Mouse (Mus musculus) neural tube, embryonic 13.5 days (tissue): ENCODE measurements around the gene Sh3bgrl. TPM values are rescaled to one million over a fixed set of nuclear protein-coding genes. Genes with fewer than 3 reads are reported as not detected.

ENCODE experiments used
- ATAC-seq: fragments of 200-750 bp; cut with Nextera tagmentation; 2 replicates; pipeline ENCODE4 v1.8.0; 2017; ENCODE audit warnings: low read depth, mild to moderate bottlenecking, moderate TSS enrichment, moderate library complexity
- H3K27ac ChIP-seq: fragments of 300-500 bp; sonication (generic); replicated peaks from 2 replicates; pipeline ENCODE4 v1.5.1; 2015; ENCODE audit warnings: moderate library complexity, mild to moderate bottlenecking, inconsistent platforms
- H3K27me3 ChIP-seq: fragments of 300-500 bp; sonication (generic); 2 replicates; pipeline ENCODE4 v1.6.1; 2015; ENCODE audit warnings: mild to moderate bottlenecking, inconsistent platforms
- H3K36me3 ChIP-seq: fragments of 300-500 bp; sonication (generic); 2 replicates; pipeline ENCODE4 v1.6.1; 2015; ENCODE audit warnings: mild to moderate bottlenecking, inconsistent platforms
- H3K4me1 ChIP-seq: fragments of 300-500 bp; sonication (generic); replicated peaks from 2 replicates; pipeline ENCODE4 v1.6.1; 2015; ENCODE audit warnings: inconsistent platforms
- H3K4me2 ChIP-seq: fragments of 300-500 bp; sonication (generic); 2 replicates; pipeline ENCODE4 v1.6.1; 2015; ENCODE audit warnings: inconsistent platforms, mild to moderate bottlenecking, moderate library complexity
- H3K4me3 ChIP-seq: fragments of 300-500 bp; sonication (generic); 2 replicates; pipeline ENCODE4 v1.5.1; 2015; ENCODE audit warnings: mild to moderate bottlenecking, inconsistent platforms
- H3K9ac ChIP-seq: fragments of 300-500 bp; sonication (generic); 2 replicates; pipeline ENCODE4 v1.6.1; 2015; ENCODE audit warnings: moderate library complexity, mild to moderate bottlenecking, inconsistent platforms
- H3K9me3 ChIP-seq: fragments of 300-500 bp; sonication (generic); 2 replicates; pipeline ENCODE4 v1.6.1; 2016; ENCODE audit warnings: inconsistent platforms
- WGBS: fragments of 180-500 bp; shearing (Covaris S2); methylation state at CpG from one replicate; pipeline ENCODE4 v1.1.7; 2015; 5-methylcytosine and 5-hydroxymethylcytosine counted together
- polyA plus RNA-seq: library from polyadenylated mRNA; unstranded; fragments of >200 nt; fragmentation: Nextera tagmentation; extraction: Ambion mirVana; gene quantifications from 2 replicates; pipeline ENCODE4 v1.2.1, GENCODE M21; 2015

Sh3bgrl gene
- polyA plus RNA-seq, 1 experiment from 2014 or later, result 211 TPM

GRCm38 (mm10) chrX:109113401-109114280, 18.5 kb downstream of the Sh3bgrl start:
- H3K27ac ChIP-seq, result peak overlapping the region; percentile 61
- 33% methylated on average over 7 of the region's 7 CpGs for WGBS
- H3K27me3 ChIP-seq, result no peaks in the 10 kb centered on the region
- no peaks in the 10 kb centered on the region for H3K9me3 ChIP-seq
- H3K4me2 ChIP-seq, result no peak overlapping the region
- no peak overlapping the region for H3K4me3 ChIP-seq
- ATAC-seq, result peak; percentile 59
- no peak overlapping the region for H3K9ac ChIP-seq
- no peaks in the 10 kb centered on the region for H3K36me3 ChIP-seq
- peaks cover 5% of the 10 kb centered on the region; the same call in 1 of the 2 replicates for H3K4me1 ChIP-seq

DNA sequence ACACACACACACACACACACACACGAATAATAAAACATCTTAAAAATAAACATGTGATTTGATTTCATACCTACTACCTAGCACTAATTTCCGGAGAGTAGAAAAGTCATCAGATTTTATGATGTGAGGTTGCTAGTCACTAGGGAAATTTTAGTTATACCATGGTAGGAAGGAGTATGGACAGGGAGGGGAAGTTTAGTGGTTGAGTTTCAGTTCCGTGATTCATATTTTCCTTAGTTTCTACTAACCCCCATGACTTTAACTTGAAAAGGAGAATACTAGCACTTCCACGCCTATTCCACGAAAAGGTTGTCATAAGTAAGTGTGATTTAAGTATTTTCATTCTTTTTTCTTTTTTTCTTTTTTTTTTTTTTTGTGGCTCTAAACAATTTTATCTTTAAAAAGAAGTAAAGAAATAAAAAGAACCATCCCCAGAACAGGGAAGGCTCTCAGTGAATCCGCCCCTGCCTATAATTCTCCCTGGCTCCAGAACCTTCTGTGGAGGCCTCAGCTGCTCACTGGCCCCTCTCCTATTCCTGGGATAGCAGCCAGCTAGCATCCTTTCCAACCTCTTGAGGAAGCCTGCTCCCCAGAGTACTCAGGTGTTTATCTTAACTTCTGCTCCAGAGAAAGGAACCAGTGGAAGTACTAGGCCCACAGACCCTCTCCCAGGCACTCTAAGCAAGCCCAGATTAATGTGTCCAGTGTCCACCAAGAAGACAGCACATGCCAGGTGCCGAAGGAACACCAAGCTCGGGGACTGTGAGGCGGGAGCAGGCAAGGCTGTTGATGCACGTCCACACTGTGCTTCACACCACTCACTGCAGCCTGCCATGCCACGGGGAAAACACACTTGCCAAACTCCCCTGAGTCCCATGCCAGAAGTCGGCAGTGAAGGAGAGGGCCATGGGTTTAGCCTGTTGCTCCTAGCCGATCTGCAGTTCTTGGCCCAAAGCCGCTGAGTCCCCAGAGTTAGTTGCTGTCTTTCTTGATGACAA, 25.0 kb downstream of the Sh3bgrl start:
- WGBS, result 80% methylated on average over 14 of the region's 14 CpGs
- no peak overlapping the region for H3K4me2 ChIP-seq
- H3K36me3 ChIP-seq, result no peaks in the 10 kb centered on the region
- H3K9me3 ChIP-seq, result no peaks in the 10 kb centered on the region
- no peak for ATAC-seq
- H3K9ac ChIP-seq, result no peak overlapping the region
- no peak overlapping the region for H3K27ac ChIP-seq
- peaks cover 10% of the 10 kb centered on the region; the same call in 1 of the 2 replicates for H3K4me1 ChIP-seq
- H3K4me3 ChIP-seq, result no peak overlapping the region
- no peaks in the 10 kb centered on the region for H3K27me3 ChIP-seq

DNA sequence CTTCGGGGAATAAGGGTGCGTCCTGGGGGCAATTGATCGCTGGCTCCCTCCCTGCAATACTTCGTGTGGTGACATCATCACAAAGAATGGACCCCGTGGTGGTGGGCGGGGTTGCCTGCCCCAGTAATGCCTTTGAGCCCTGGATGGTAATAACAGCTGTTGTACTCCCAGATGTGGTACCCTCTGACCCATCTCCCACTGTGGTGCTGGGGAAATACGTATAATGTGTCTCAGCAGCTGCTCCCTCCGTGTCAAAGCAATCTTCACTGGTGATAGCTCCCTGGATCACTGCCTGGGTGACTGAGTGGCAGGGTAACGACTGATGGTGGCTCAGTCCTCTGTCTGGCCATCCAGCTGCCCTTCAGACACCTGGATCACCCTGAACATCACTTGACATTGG, 26.0 kb downstream of the Sh3bgrl start:
- no peaks in the 10 kb centered on the region for H3K27me3 ChIP-seq
- no peak overlapping the region for H3K4me2 ChIP-seq
- no peaks in the 10 kb centered on the region for H3K36me3 ChIP-seq
- H3K9me3 ChIP-seq, result no peaks in the 10 kb centered on the region
- no peak overlapping the region for H3K4me3 ChIP-seq
- H3K4me1 ChIP-seq, result peaks cover 10% of the 10 kb centered on the region; the same call in 1 of the 2 replicates
- no peak overlapping the region for H3K9ac ChIP-seq
- no peak for ATAC-seq
- H3K27ac ChIP-seq, result no peak overlapping the region; the same call in 1 of the 2 replicates
- WGBS, result 44% methylated on average over 9 of the region's 9 CpGs

GRCm38 (mm10) chrX:109122670-109123069, 27.5 kb downstream of the Sh3bgrl start:
- no peak for ATAC-seq
- Histone ChIP-seq H3K36me3 (no peaks in the 10 kb centered on the region), H3K9me3 (no peaks in the 10 kb centered on the region), H3K27me3 (no peaks in the 10 kb centered on the region), H3K4me2 (no peak overlapping the region), H3K9ac (no peak overlapping the region), H3K4me3 (no peak overlapping the region), H3K4me1 (peaks cover 10% of the 10 kb centered on the region; the same call in 1 of the 2 replicates), H3K27ac (no peak overlapping the region)
- WGBS, result 48% methylated on average over 1 of the region's 1 CpGs

- Histone ChIP-seq H3K9ac (no peak overlapping the region), H3K27me3 (no peaks in the 10 kb centered on the region), H3K4me1 (peaks cover 10% of the 10 kb centered on the region; the same call in 1 of the 2 replicates), H3K4me3 (no peak overlapping the region), H3K4me2 (no peak overlapping the region), H3K9me3 (no peaks in the 10 kb centered on the region), H3K36me3 (no peaks in the 10 kb centered on the region), H3K27ac (no peak overlapping the region)
- no peak for ATAC-seq
These were observed 28.6 kb downstream of the Sh3bgrl start for GRCm38 (mm10) chrX:109123762-109124161.

- no peak for ATAC-seq
These were observed 31.7 kb downstream of the Sh3bgrl start for GRCm38 (mm10) chrX:109126847-109127246.

DNA sequence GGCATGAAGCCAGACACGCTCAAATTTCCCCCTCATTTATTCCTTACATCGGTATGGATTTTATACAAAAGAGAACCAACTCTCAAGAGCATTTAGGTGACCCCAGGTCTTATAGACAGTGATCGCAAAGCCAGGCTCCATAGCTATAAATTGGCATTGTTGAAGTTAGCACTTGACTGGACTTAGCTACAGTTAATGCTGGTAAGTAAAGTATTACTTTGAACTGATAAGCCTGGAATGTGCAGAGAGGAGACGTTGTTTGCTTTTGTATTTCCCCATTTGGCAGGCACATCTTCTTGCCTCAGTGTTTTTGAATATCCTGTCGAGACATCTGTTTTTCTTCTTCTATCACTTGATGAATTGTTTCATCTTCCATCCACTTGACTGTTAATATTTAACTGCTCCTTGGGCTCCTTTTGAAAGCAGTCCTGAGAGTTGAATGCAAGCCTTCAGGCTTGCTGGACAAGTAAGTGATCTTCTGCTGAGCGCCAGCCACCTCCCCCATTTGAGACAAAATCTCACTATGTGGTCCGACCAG, 32.5 kb downstream of the Sh3bgrl start:
- Histone ChIP-seq H3K36me3 (no peaks in the 10 kb centered on the region), H3K9me3 (no peaks in the 10 kb centered on the region), H3K27ac (no peak overlapping the region), H3K27me3 (no peaks in the 10 kb centered on the region), H3K4me3 (no peak overlapping the region), H3K4me2 (no peak overlapping the region), H3K9ac (no peak overlapping the region), H3K4me1 (peaks cover 6% of the 10 kb centered on the region; the same call in 1 of the 2 replicates)
- ATAC-seq, result no peak
- WGBS, result 36% methylated on average over 7 of the region's 7 CpGs

More at GRCm38 (mm10) chrX:109126847-109127246, 31.7 kb downstream of the Sh3bgrl start:
- no peaks in the 10 kb centered on the region for H3K36me3 ChIP-seq
- H3K27ac ChIP-seq, result no peak overlapping the region
- no peaks in the 10 kb centered on the region for H3K27me3 ChIP-seq
- no peak overlapping the region for H3K4me2 ChIP-seq
- H3K4me3 ChIP-seq, result no peak overlapping the region
- WGBS, result 81% methylated on average over 1 of the region's 1 CpGs
- no peaks in the 10 kb centered on the region for H3K4me1 ChIP-seq
- no peaks in the 10 kb centered on the region for H3K9me3 ChIP-seq
- no peak overlapping the region for H3K9ac ChIP-seq

GRCm38 (mm10) chrX:109130066-109130465, 34.9 kb downstream of the Sh3bgrl start:
- no peak for ATAC-seq
- Histone ChIP-seq H3K27me3 (no peaks in the 10 kb centered on the region), H3K36me3 (no peaks in the 10 kb centered on the region), H3K4me3 (no peak overlapping the region), H3K9me3 (no peaks in the 10 kb centered on the region), H3K27ac (no peak overlapping the region), H3K4me1 (peaks cover 10% of the 10 kb centered on the region), H3K9ac (no peak overlapping the region), H3K4me2 (no peak overlapping the region)
- WGBS, result 95% methylated on average over 1 of the region's 1 CpGs

DNA sequence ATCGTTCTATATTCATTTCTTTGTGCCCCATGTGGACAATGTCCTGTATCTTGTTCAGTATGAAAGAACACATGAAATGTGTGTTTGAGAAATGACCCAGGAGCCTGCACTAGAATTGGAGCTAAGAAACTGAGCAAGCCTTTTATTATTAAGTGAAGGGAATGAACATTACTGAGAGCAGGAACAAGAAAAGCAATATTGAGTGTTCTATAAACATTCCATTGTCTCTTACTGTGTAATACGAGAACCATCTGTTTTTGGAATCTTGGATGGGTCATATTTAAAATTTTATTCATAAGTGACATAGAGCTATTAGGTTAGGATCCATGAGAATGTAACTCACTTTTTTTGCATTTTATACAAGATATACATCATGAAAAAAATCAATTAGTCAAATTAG, 36.7 kb downstream of the Sh3bgrl start:
- H3K9me3 ChIP-seq, result no peaks in the 10 kb centered on the region
- no peak overlapping the region for H3K27ac ChIP-seq
- no peaks in the 10 kb centered on the region for H3K27me3 ChIP-seq
- peaks cover 10% of the 10 kb centered on the region for H3K4me1 ChIP-seq
- WGBS, result 72% methylated on average over 2 of the region's 2 CpGs
- no peak overlapping the region for H3K4me3 ChIP-seq
- H3K4me2 ChIP-seq, result no peak overlapping the region
- no peaks in the 10 kb centered on the region for H3K36me3 ChIP-seq
- no peak for ATAC-seq
- H3K9ac ChIP-seq, result no peak overlapping the region

GRCm38 (mm10) chrX:109132463-109132862, 37.3 kb downstream of the Sh3bgrl start:
- no peaks in the 10 kb centered on the region for H3K9me3 ChIP-seq
- no peak for ATAC-seq
- peaks cover 10% of the 10 kb centered on the region for H3K4me1 ChIP-seq
- no peak overlapping the region for H3K27ac ChIP-seq
- 61% methylated on average over 1 of the region's 1 CpGs for WGBS
- no peaks in the 10 kb centered on the region for H3K36me3 ChIP-seq
- no peak overlapping the region for H3K4me2 ChIP-seq
- no peak overlapping the region for H3K4me3 ChIP-seq
- no peaks in the 10 kb centered on the region for H3K27me3 ChIP-seq
- no peak overlapping the region for H3K9ac ChIP-seq

GRCm38 (mm10) chrX:109133500-109133899, 38.3 kb downstream of the Sh3bgrl start:
- H3K36me3 ChIP-seq, result no peaks in the 10 kb centered on the region
- no peaks in the 10 kb centered on the region for H3K27me3 ChIP-seq
- H3K9ac ChIP-seq, result no peak overlapping the region
- ATAC-seq, result no peak
- H3K4me3 ChIP-seq, result no peak overlapping the region
- peaks cover 10% of the 10 kb centered on the region for H3K4me1 ChIP-seq
- H3K9me3 ChIP-seq, result no peaks in the 10 kb centered on the region
- no peak overlapping the region for H3K27ac ChIP-seq
- 63% methylated on average over 2 of the region's 2 CpGs for WGBS
- no peak overlapping the region for H3K4me2 ChIP-seq

GRCm38 (mm10) chrX:109136306-109136705, 41.1 kb downstream of the Sh3bgrl start:
- Histone ChIP-seq H3K27me3 (no peaks in the 10 kb centered on the region), H3K4me1 (peaks cover 10% of the 10 kb centered on the region), H3K9me3 (no peaks in the 10 kb centered on the region), H3K9ac (no peak overlapping the region), H3K27ac (no peak overlapping the region), H3K4me2 (no peak overlapping the region), H3K36me3 (no peaks in the 10 kb centered on the region), H3K4me3 (no peak overlapping the region)
- ATAC-seq, result no peak
